Mouse (Mus musculus) embryo, embryonic 10.5 days (tissue): ENCODE measurements at regions not wholly inside any gene's neighbourhood (a gene's known extent, or its start where the extent isn't known, plus 50 kb on each side); places are given as distances from the start of the nearest gene placed in this dataset.
"Not testable (repeated sequence)": the region's sequence is repeated elsewhere in the genome, so short reads cannot be mapped to it uniquely, and the experiment has no call there.

Experiments
- DNase-seq: peaks from one replicate; pipeline ENCODE4 v3.0.0-alpha.2; 2015; ENCODE audit warnings: low spot score

GRCm38 (mm10) chr13:97420773-97421172 is 179.9 kb downstream of the Enc1 start:
- DNase-seq = no peak

GRCm38 (mm10) chr13:97419100-97419499 is 178.2 kb downstream of the Enc1 start:
- no peak for DNase-seq

- no peak for DNase-seq
Measured at GRCm38 (mm10) chr13:97418681-97419080, 177.8 kb downstream of the Enc1 start.

- DNase-seq = no peak
Measured at GRCm38 (mm10) chr13:97418081-97418480, 177.2 kb downstream of the Enc1 start.

- no peak for DNase-seq
Measured at GRCm38 (mm10) chr13:97415927-97416709, 175.2 kb downstream of the Enc1 start.

- no peak for DNase-seq
Measured at GRCm38 (mm10) chr13:97415381-97415780, 174.5 kb downstream of the Enc1 start.

- DNase-seq = no peak
Measured at GRCm38 (mm10) chr13:97412151-97412550, 171.2 kb downstream of the Enc1 start.

GRCm38 (mm10) chr13:97410550-97411201 is 169.8 kb downstream of the Enc1 start:
- no peak for DNase-seq

GRCm38 (mm10) chr13:97409891-97410525 is 169.1 kb downstream of the Enc1 start:
- DNase-seq = no peak

- DNase-seq = no peak
Measured at GRCm38 (mm10) chr13:97409291-97409780, 168.4 kb downstream of the Enc1 start.

GRCm38 (mm10) chr13:97408414-97409290 is 167.7 kb downstream of the Enc1 start:
- no peak for DNase-seq

GRCm38 (mm10) chr13:97407773-97408172 is 166.9 kb downstream of the Enc1 start:
- no peak for DNase-seq

- DNase-seq = no peak
Measured at GRCm38 (mm10) chr13:97406678-97407077, 165.8 kb downstream of the Enc1 start.

- DNase-seq = no peak
Measured at GRCm38 (mm10) chr13:97402164-97402761, 161.4 kb downstream of the Enc1 start.

- DNase-seq = no peak
Measured at GRCm38 (mm10) chr13:97401620-97402019, 160.7 kb downstream of the Enc1 start.

GRCm38 (mm10) chr13:97398041-97398440 is 157.1 kb downstream of the Enc1 start:
- no peak for DNase-seq

GRCm38 (mm10) chr13:97396899-97397640 is 156.2 kb downstream of the Enc1 start:
- no peak for DNase-seq

- DNase-seq = not testable (repeated sequence)
Measured at GRCm38 (mm10) chr13:97396286-97396685, 155.4 kb downstream of the Enc1 start.

- no peak for DNase-seq
Measured at GRCm38 (mm10) chr13:97394756-97395454, 154.0 kb downstream of the Enc1 start.

GRCm38 (mm10) chr13:97394071-97394470 is 153.2 kb downstream of the Enc1 start:
- no peak for DNase-seq
